Mouse (Mus musculus) left cerebral cortex, adult 8-10 months (tissue): Measurements from ENCODE around the gene Fmnl1. TPM values are rescaled to one million over a fixed set of nuclear protein-coding genes. Genes with fewer than 3 reads are reported as not detected.

Experiments
- total RNA-seq, 4 experiments: library from RNA; stranded (reverse); gene quantifications; 2 replicates each; pipeline ENCODE4 v1.2.4; 2022

Gene Fmnl1
- total RNA-seq, 4 experiments from 2014 or later, result 81.7 to 115 (median 108) TPM

Other genes starting within 250 kb of the Fmnl1 start
- under 1 TPM in 1 of 4 experiments, not detected in 3; 0.17 TPM for gene Kif18b, start 246.0 kb upstream of the Fmnl1 start, total RNA-seq
- 10 to 100 TPM; 12.9 to 18.8 (median 15.5) TPM for gene C1ql1, start 224.4 kb upstream of the Fmnl1 start, total RNA-seq
- 100 to 1,000 TPM; 124 to 149 (median 129) TPM for gene Nmt1, start 142.9 kb upstream of the Fmnl1 start, total RNA-seq
- gene Dcakd, start 142.8 kb upstream of the Fmnl1 start, total RNA-seq, result 10 to 100 TPM; 36.7 to 45.3 (median 40.8) TPM
- gene Plcd3, start 69.4 kb upstream of the Fmnl1 start, total RNA-seq, result 10 to 100 TPM; 17.5 to 20.3 (median 18.0) TPM
- gene Acbd4, start 69.4 kb upstream of the Fmnl1 start, total RNA-seq, result 10 to 100 TPM; 82.6 to 93.2 (median 88.7) TPM
- 10 to 100 TPM; 34.4 to 38.5 (median 35.6) TPM for gene Hexim1, start 54.9 kb upstream of the Fmnl1 start, total RNA-seq
- gene Hexim2, start 38.7 kb upstream of the Fmnl1 start, total RNA-seq, result 10 to 100 TPM; 13.4 to 18.1 (median 16.5) TPM
- 1 to 10 TPM; 1.7 to 2.8 (median 2.3) TPM for gene 1700023F06Rik, start 37.5 kb downstream of the Fmnl1 start, total RNA-seq
- gene Spata32, start 47.3 kb downstream of the Fmnl1 start, total RNA-seq, result 1 to 10 TPM in 3 of 4 experiments, under 1 TPM in 1; 0.67 to 2.3 (median 1.5) TPM
- gene Map3k14, start 96.4 kb downstream of the Fmnl1 start, total RNA-seq, result 1 to 10 TPM; 3.1 to 6.5 (median 5.0) TPM
- 10 to 100 TPM; 17.6 to 21.1 (median 19.1) TPM for gene Arhgap27, start 192.6 kb downstream of the Fmnl1 start, total RNA-seq
- 10 to 100 TPM; 17.4 to 18.2 (median 18.0) TPM for gene Plekhm1, start 241.6 kb downstream of the Fmnl1 start, total RNA-seq